Mouse (Mus musculus): ENCODE results near the gene Kptn. TPM values are rescaled to one million over a fixed set of nuclear protein-coding genes. Genes with fewer than 3 reads are reported as not detected.

Kptn gene
- polyA plus RNA-seq, 1 experiment = not detected

DNA sequence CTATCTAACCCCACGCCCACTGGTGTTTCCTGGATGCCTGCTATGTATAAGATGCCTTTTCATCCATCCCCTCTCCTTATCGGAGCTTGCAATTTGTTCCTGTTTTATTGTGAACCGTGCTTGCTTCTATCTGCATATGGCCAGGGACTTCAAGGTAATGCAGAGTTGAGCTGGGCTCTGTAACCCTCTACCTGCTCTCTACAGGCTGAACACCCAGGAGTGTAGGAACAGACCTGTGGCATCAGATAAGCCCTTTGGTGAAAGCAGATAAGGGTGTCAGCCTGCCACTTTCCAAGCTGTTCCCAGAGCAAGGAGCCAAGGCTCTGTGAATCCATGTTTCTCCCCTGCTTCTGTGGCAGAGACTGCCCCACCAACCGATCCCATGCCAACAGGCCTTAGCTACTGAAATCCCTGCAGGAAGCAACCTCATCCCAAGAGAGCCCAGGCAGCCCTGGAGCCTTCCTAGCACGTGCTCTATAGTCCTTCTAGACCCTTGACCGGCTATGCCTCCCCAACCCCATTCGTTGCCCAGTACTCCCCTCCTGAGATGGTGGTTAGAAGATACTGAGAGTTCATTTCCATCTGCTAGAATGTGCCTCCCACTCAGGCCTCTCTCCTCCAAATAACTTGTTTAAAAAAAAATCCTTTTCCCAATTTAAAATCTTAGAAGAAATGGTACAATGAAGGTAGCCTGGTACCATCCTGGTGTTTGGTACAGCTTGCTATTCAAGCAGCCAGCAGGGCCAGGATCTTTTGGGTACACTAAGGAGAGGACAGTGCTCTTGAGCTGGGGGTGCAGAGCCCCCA lies 8.2 kb upstream of the Kptn start:
- peak overlapping the region; percentile 48 for H3K27ac ChIP-seq (ENCODE audit: insufficient read depth, low read depth, low read length)

DNA sequence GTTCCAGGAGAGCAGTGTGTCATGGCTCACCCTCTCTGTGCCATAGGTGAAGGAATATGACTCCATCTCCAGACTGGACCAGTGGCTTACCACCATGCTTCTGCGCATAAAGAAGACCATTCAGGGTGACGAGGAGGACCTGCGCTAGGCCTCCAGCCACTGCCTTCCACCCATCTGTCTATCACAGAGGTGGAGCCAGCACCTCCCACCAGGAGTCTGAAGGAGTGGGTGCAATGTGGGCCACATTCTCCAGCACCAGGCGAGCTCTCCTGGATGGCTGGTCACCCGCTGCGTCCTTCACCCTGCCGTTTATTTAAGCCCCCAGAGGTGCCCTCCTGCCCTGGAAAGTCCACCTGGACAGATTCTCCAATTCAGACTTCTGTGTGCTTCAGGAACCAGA lies 3.3 kb upstream of the Kptn start:
- no peak overlapping the region for H3K27ac ChIP-seq (ENCODE audit: insufficient read depth, low read depth, low read length)
- peaks cover 20% of the 10 kb centered on the region for H3K4me1 ChIP-seq (ENCODE audit: control insufficient read depth, insufficient read depth, low read length)
- no peak for TF ChIP-seq POLR2A (IDR thresholded peaks at IDR 0.05; ENCODE audit: insufficient read depth, low read depth, low read length)
- TF ChIP-seq CTCF (IDR thresholded peaks at IDR 0.05; ENCODE audit: insufficient read depth, low read depth, low read length) = no peak
- WGBS = 85% methylated on average over 7 of the region's 7 CpGs
- H3K4me3 ChIP-seq (ENCODE audit: insufficient read depth, low read depth, low read length) = no peak overlapping the region

More for the DNA sequence above, 8.2 kb upstream of the Kptn start:
- no peak overlapping the region for H3K4me3 ChIP-seq (ENCODE audit: insufficient read depth, low read depth, low read length)
- peaks cover 39% of the 10 kb centered on the region for H3K4me1 ChIP-seq (ENCODE audit: control insufficient read depth, insufficient read depth, low read length)
- TF ChIP-seq POLR2A (IDR thresholded peaks at IDR 0.05; ENCODE audit: insufficient read depth, low read depth, low read length) (no peak), CTCF (IDR thresholded peaks at IDR 0.05; ENCODE audit: insufficient read depth, low read depth, low read length) (no peak)
- 73% methylated on average over 7 of the region's 7 CpGs for WGBS

DNA sequence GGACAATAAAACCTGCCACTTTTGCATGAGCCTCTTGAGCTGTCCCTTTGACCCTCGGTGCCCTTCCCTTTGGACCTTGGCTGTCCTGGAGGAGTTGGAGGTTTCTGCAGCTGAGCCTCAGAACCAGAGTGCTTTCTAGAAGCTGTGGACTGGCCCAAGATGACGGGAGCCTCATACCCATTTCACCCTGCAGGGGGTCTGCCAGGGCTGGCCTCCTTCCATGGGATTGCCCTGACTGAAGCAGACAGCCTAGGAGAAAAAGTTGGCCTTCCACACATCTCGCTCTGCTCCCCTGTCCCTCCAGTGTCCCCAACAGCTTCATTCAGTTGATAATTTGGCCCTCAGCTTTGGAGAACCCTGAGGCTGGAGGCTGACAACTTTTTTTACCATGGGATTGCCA lies 2.6 kb upstream of the Kptn start:
- Histone ChIP-seq H3K27ac (ENCODE audit: insufficient read depth, low read depth, low read length) (no peak overlapping the region), H3K4me1 (ENCODE audit: control insufficient read depth, insufficient read depth, low read length) (peaks cover 15% of the 10 kb centered on the region), H3K4me3 (ENCODE audit: insufficient read depth, low read depth, low read length) (no peak overlapping the region)
- TF ChIP-seq POLR2A (IDR thresholded peaks at IDR 0.05; ENCODE audit: insufficient read depth, low read depth, low read length) (no peak), CTCF (IDR thresholded peaks at IDR 0.05; ENCODE audit: insufficient read depth, low read depth, low read length) (no peak)
- 64% methylated on average over 3 of the region's 3 CpGs for WGBS

DNA sequence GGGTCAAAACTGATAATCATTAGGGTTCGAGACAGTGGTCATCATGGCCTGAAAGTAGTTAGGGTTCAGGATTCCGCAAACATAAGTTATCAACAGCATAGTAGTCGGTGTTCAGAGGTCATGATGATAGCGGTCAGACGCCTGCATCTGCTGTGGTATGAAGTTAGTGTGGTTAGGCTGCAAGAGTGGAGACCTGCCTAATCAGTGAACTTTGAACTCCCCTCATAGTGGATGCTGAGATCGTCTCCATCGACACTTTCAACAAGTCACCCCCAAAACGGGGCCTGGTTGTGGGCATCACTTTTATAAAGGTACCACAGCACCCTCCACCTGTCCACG lies 536 bp downstream of the Kptn start:
- Histone ChIP-seq H3K27ac (ENCODE audit: insufficient read depth, low read depth, low read length) (0 out of 2 replicates have a peak overlapping the region, but pooled peaks have one; percentile 3), H3K4me1 (ENCODE audit: control insufficient read depth, insufficient read depth, low read length) (peaks cover 6% of the 10 kb centered on the region), H3K4me3 (ENCODE audit: insufficient read depth, low read depth, low read length) (peak overlapping the region; percentile 65)
- 40% methylated on average over 9 of the region's 9 CpGs for WGBS
- TF ChIP-seq POLR2A (IDR thresholded peaks at IDR 0.05; ENCODE audit: insufficient read depth, low read depth, low read length) = no peak
- no peak; the same call in 1 of the 2 replicates for TF ChIP-seq CTCF (IDR thresholded peaks at IDR 0.05; ENCODE audit: insufficient read depth, low read depth, low read length)

DNA sequence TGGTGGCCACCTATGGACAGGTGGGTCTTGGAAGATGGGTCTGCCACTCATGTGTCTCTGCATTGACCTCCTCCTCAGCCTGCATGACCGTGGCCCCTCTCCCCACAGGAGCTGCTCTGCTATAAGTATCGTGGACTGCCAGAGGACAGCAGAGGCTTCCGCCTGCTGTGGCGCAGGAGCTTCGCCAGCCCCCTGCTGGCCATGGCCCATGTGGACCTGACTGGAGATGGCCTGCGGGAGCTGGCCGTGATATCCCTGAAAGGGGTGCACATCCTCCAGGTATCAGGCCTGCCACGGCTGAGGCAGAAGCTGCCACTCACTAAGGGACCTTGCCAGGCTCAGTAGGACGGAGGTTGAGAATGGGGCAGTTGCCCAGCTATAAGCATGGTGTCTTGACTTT lies 6.1 kb downstream of the Kptn start:
- Histone ChIP-seq H3K27ac (ENCODE audit: insufficient read depth, low read depth, low read length) (no peak overlapping the region), H3K4me3 (ENCODE audit: insufficient read depth, low read depth, low read length) (no peak overlapping the region), H3K4me1 (ENCODE audit: control insufficient read depth, insufficient read depth, low read length) (peaks cover 22% of the 10 kb centered on the region)
- no peak for TF ChIP-seq CTCF (IDR thresholded peaks at IDR 0.05; ENCODE audit: insufficient read depth, low read depth, low read length)
- 93% methylated on average over 9 of the region's 9 CpGs for WGBS

DNA sequence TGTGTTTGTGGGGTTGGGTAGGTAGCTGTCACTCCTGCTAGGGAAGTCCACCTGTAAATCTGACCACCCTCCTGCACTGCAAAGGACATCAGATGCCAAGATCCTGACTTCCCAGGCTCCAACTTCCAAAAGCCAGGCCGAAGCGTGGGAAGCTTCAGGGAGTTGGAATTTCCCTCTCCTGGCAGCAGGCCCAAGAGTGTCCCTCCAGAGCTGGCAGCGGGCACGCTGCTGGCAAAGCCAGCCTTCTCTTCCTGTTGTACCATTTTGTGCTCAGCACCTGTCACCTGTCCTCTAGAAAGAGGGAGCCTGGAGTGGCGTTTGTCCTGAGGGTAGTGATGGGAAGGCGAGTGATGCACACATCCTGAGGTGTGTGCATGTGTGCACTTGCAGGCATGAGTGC lies 8.6 kb downstream of the Kptn start:
- 68% methylated on average over 6 of the region's 6 CpGs for WGBS
- Histone ChIP-seq H3K27ac (ENCODE audit: insufficient read depth, low read depth, low read length) (no peak overlapping the region), H3K4me1 (ENCODE audit: control insufficient read depth, insufficient read depth, low read length) (peaks cover 37% of the 10 kb centered on the region), H3K4me3 (ENCODE audit: insufficient read depth, low read depth, low read length) (no peak overlapping the region)
- TF ChIP-seq POLR2A (IDR thresholded peaks at IDR 0.05; ENCODE audit: insufficient read depth, low read depth, low read length) (no peak), CTCF (IDR thresholded peaks at IDR 0.05; ENCODE audit: insufficient read depth, low read depth, low read length) (no peak)

DNA sequence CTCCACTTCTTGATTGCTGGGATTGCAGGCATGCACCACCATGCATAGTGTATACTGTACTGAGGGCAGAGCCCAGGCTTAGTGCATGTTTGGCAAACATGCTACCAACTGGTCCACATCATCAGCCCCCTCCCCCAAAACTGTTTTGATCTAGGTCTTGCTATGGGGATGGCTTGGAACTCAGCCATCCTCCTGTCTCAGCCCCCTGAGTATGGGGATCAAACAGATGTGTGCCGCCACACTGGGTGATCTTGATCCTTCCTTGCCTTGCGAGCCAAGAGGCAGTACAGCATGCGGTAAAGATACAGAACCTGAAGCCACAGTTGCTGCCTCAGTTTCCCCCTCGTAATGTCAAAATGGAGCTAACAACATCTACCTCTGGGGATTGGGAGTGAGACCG lies 9.2 kb downstream of the Kptn start:
- H3K27ac ChIP-seq (ENCODE audit: insufficient read depth, low read depth, low read length) = no peak overlapping the region
- TF ChIP-seq POLR2A (IDR thresholded peaks at IDR 0.05; ENCODE audit: insufficient read depth, low read depth, low read length) (no peak), CTCF (IDR thresholded peaks at IDR 0.05; ENCODE audit: insufficient read depth, low read depth, low read length) (no peak)
- whole genome bisulfite sequencing = 62% methylated on average over 5 of the region's 5 CpGs

DNA sequence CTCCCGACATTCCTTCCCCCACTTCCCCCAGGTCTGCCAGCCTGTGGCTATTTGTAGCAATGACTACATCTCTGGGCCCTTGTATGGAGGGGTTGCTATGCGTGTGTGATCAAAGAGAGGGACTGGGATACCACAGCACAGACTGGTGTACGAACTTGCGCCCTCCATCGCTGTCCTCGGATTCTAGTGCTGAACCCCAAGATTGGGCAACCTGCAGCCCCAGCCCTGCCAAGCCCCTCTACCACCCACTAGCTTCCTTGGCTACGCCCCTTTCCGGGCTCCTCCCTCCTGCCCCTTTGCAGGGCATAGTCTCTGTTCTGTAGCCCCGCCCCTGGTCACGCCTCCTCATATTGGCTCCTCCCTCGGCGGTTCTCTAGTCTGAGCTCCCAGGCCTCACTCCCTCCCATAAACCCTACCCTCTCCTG lies 9.7 kb downstream of the Kptn start, which contains the start of gene Slc8a2:
Gene Slc8a2, plus strand, starts transcription at position 406 of the 425 bp plus-strand sequence.
- TF ChIP-seq CTCF (IDR thresholded peaks at IDR 0.05; ENCODE audit: insufficient read depth, low read depth, low read length) (no peak), POLR2A (IDR thresholded peaks at IDR 0.05; ENCODE audit: insufficient read depth, low read depth, low read length) (no peak)
- Histone ChIP-seq H3K4me1 (ENCODE audit: control insufficient read depth, insufficient read depth, low read length) (peaks cover 44% of the 10 kb centered on the region), H3K4me3 (ENCODE audit: insufficient read depth, low read depth, low read length) (peak within 1 kb of the TSS; percentile 58), H3K27ac (ENCODE audit: insufficient read depth, low read depth, low read length) (0 out of 2 replicates have a peak within 1 kb of the TSS, but pooled peaks have one; percentile 23)
- WGBS = 3% methylated on average over 12 of the region's 12 CpGs

More for the DNA sequence above, 9.2 kb downstream of the Kptn start:
- peaks cover 41% of the 10 kb centered on the region for H3K4me1 ChIP-seq (ENCODE audit: control insufficient read depth, insufficient read depth, low read length)
- H3K4me3 ChIP-seq (ENCODE audit: insufficient read depth, low read depth, low read length) = peak overlapping the region; percentile 58; the same call in 1 of the 2 replicates

DNA sequence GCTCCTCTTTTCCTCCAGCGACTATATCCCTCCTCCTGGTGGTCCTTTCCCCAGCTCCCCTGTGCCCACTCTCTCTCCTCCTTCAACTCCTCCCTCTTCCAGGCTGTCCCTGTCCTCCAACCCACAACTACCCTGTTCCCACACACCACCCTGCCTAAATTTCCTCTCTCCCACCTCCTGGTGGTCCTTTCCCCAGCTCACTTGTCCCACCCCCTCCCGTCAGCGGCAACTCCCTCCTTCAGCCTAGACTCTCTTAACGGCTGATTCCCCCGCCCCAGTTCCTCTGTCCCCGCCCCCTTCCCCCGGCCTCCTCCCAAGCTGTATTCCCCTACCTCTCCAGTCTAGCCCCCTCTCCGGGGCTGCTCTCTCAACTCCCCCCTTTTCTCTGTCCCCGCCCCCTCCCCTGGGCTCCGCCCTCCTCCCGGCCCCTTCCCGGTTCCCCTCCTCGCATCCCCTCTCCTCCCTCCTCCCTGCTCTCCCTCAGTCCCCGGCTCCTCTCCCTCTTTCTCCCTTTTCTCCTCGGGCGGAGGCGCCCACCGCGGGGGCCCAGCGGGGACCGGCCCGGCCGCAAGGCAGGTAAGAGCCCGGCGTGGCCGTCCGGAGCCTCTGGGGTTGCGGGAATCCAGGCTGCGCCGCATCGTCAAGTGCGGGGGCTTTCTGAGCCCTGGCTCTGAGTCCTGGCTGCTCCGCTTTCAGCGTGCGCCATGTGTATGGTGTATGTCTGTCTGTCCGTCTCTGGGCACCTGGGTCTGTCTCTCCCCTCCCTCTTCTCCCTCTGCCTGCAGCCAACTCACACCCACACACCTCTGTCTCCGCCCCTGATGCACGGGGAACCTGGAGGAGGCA lies 10.4 kb downstream of the Kptn start:
- under 1% methylated on average over 38 of the region's 38 CpGs for WGBS
- H3K4me3 ChIP-seq (ENCODE audit: insufficient read depth, low read depth, low read length) = peak overlapping the region; percentile 58
- H3K4me1 ChIP-seq (ENCODE audit: control insufficient read depth, insufficient read depth, low read length) = peaks cover 44% of the 10 kb centered on the region
- TF ChIP-seq POLR2A (IDR thresholded peaks at IDR 0.05; ENCODE audit: insufficient read depth, low read depth, low read length) (no peak), CTCF (IDR thresholded peaks at IDR 0.05; ENCODE audit: insufficient read depth, low read depth, low read length) (no peak)
- 0 out of 2 replicates have a peak overlapping the region, but pooled peaks have one; percentile 23 for H3K27ac ChIP-seq (ENCODE audit: insufficient read depth, low read depth, low read length)
